Mouse (Mus musculus) lung, postnatal 14 days (tissue): ENCODE data around the gene Cd3e.
"Not testable (repeated sequence)": the region's sequence is repeated elsewhere in the genome, so short reads cannot be mapped to it uniquely, and the experiment has no call there.

Experiments
- DNase-seq: peaks from one replicate; pipeline ENCODE4 v3.0.0; 2021

The Cd3e gene

DNA sequence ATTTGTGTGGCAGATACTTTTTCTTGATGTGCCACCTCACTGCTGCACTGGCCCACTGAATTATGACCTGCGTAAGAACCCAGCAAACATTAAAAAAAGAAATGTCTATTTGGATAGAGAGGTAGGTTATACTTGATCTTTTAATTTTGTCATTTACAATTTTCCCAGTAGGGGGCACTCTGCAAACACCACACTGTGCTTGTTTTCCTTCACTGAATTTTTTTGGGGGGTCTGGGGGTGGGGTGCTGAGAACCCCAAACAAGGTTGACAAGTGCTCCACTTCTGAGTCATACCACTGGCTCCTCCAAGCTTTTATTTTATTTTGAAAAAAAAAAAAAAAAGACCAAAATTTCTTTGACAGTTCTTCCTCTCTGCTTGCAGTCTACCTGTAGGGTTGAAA is 40.0 kb downstream of the Cd3e start:
- no peak for DNase-seq

DNA sequence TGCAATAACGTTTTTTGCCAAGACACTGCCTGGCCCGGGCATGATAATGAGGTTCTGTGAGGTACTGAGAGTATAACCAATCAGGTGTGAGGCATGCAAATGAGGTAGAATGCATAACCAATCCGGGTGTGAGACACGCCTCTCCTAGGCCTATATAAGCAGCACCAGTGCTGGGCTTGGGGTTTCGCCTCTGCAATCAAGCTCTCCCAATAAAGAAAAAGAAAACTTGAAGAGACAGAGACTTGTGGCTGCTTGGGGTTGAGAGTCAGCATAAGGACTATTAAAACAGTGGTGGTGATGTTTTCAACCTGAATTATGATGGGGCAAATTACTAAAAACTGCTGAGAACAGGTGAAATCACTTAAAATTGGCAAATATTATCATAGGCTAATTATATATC is 41.7 kb downstream of the Cd3e start:
- DNase-seq: not testable (repeated sequence)

- peak; percentile 81 for DNase-seq
These were observed 42.6 kb downstream of the Cd3e start for GRCm38 (mm10) chr9:44966815-44967242.

DNA sequence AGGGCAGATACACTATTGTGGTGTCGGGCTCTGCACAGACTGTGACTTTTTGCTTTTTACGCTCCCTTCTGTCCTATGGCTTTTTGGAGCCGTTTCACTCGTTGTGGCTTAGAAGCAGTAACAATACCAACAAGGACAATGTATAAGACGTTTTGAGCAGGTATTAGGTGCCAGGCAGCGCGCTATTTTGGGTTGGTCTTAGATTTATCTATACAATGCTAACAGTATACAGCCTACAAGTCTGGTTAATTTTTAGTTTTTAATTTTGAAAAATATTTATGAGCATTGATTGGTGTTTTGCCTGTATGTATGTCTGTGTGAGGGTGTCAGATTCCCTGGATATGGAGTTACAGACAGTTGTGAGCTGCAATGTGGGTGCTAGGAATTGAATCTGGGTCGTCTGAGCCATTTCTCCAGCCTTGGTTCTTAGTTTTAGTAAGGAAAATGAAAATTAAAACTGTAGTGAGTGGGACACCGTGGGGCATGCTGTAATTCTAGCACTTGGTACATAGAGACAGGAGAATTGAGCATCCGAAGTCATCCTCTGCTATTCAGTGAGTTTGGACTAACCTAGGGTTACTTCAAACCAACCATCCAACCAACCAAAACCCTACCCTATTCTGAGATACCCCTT is 43.5 kb downstream of the Cd3e start:
- DNase-seq: no peak

DNA sequence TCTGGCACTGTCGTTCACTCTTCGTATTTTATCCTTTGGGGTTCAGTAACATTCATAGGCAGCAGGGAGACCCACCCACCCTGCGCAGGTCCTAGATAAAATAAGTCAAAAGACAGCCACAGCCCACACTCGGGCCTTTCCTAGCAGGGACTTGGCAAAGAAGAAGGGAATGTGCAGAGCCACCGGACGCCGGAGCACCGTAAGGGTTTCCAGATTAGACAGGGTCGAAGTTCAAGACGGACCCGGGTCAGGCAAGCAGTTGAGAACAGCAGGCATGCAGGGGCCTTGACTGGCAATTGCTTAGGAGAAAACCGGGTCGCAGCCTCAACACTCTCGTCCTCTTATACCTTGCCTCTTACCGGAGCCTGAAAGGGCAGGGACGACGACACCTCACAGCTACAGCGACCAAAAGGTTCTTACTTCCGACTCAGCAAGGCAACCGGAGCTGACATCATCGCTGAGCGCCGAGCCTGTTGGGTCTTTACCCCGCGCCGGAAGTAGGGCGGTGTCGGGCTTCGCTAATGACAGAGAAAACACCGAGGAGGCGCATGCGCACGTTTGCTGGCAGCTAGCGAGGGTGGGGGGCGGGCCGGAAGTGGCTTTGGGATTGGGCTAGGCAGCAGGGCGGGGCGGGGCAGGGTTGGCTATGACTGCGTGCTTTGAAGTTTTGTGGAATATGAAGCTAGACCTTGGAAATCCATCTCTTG is 44.1 kb downstream of the Cd3e start, which contains the start of gene Ube4a:
Ube4a (minus strand) TSS at position 475 of the 707 bp plus-strand sequence.
- DNase-seq: peak; percentile 99

- DNase-seq: no peak
These were observed 55.0 kb downstream of the Cd3e start for GRCm38 (mm10) chr9:44954432-44954831.
